Mouse (Mus musculus) T-helper 17 cell (primary cell): ENCODE measurements at regions not wholly inside any gene's neighbourhood (a gene's known extent, or its start where the extent isn't known, plus 50 kb on each side); places are given as distances from the start of the nearest gene placed in this dataset.

Source experiments
- in situ Hi-C, 2 experiments: fragments of 300-600 bp; cut with MboI, MseI; formaldehyde crosslinking; loops; 1 replicate in 1 of 2; 2 replicates in 1 of 2; pipeline ENCODE4 v1.15.1; 2025; ENCODE audit warnings: high pct_unique_total_duplicates in 2 of 2

GRCm38 (mm10) chr2:147515436-147515835, 153.7 kb downstream of the Pax1 start:
- in situ Hi-C loops, result no loop called here

DNA sequence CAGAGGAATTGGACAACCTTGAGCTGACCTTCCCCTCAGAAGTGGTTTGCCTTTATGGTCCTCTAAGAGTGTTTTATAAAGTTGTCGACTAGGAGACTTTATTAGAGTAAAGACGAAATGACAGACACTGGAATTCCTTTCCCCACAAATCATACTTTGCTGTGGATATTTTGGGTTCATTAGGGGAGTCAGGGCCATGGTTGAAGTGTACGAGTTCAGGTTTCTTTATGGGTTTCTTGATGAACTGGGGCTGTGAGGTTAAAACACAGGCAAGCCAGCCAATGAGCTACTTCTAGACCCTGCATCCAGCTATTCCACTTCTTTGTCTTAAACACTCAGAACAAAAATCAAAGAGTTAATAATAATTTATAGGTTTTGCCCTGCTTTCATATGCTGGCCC, 153.0 kb downstream of the Pax1 start:
- in situ Hi-C loops, result no loop called here

DNA sequence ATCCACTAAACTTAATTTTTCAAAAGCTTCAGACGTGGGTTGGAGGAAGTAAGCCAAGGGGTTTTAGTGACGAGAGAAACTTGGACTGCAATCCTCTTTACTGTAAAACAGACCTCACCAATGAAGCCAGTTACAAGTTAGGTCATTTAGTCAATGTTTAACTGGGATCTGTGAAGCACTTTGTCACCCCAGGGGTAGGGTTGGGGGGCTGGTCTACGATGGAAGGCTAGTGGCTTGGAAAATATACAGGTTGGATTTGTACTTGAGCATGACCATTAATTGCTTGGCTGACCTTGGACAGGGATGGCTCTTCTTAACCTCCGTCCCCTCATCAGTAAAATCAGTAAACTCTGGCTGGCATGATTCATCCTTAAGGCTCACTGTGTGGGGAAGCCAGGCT, 142.2 kb downstream of the Pax1 start:
- in situ Hi-C loops, result no loop called here

- in situ Hi-C loops, result no loop called here
Observed at GRCm38 (mm10) chr2:147498731-147499130, 137.0 kb downstream of the Pax1 start.

DNA sequence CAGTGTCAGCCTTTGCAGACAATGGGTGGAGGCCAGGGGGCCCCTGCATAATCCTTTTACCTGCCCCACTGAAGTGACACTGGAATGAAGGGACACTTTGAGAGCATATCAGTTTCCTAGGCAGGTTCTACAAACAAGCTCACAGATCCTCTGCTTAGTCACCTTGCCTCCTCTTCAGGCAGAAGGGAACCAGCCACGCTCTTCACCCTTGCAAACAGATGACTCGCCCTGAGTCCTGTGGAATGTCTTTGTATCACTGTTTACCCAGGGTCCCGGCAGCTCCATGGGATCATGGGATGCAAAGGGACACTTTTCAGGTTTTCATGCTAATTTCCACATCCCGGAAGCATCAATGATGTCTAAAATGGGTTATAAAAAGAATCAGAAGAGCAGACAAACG, 94.2 kb downstream of the Pax1 start:
- in situ Hi-C loops, result no loop called here

DNA sequence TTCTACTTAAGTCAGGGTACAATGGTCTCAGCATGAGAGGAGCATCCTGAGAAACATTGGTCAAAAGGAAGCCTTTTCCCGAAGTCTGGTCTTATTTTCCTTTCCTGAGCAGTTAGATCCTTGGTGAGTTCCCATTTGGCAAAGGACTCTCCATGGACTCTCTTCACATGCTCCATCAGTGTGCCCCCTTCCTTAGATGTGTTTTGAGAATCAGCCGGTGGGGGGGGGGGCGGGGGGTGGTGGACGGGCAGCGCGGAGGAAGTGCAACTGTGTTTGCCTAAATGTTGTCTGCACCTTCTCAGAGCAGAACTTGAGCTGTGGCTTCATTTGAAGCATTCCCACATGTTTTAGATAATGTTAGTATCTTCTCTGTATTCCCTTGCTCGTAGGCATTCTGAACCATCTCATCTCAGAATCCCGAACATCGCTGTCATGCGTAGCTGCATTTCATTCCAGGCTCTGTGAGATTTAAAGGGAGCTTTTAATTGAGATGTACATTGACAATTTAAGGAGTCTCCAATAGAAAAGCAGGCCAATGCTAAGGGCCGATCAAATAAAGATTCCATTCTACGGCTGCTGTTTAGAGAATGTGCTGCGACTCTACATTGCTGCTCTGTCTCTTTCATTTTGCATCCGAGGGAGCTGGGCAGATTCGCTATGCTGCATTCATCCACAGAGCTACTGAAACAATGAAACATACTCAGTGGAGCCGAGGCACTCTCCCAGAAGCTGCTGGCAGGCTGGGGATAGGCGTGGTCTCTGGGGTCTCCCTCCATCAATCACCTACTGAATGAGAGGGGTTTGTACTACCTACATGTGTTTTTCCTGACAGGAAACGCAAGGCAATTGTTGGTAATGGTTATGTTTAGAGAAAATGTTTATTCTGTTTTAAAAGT, 92.9 kb downstream of the Pax1 start:
- in situ Hi-C loops, result no loop called here
